Comparison of ENCODE assay signal across 8 mouse cellular contexts in the genomic region with DNA sequence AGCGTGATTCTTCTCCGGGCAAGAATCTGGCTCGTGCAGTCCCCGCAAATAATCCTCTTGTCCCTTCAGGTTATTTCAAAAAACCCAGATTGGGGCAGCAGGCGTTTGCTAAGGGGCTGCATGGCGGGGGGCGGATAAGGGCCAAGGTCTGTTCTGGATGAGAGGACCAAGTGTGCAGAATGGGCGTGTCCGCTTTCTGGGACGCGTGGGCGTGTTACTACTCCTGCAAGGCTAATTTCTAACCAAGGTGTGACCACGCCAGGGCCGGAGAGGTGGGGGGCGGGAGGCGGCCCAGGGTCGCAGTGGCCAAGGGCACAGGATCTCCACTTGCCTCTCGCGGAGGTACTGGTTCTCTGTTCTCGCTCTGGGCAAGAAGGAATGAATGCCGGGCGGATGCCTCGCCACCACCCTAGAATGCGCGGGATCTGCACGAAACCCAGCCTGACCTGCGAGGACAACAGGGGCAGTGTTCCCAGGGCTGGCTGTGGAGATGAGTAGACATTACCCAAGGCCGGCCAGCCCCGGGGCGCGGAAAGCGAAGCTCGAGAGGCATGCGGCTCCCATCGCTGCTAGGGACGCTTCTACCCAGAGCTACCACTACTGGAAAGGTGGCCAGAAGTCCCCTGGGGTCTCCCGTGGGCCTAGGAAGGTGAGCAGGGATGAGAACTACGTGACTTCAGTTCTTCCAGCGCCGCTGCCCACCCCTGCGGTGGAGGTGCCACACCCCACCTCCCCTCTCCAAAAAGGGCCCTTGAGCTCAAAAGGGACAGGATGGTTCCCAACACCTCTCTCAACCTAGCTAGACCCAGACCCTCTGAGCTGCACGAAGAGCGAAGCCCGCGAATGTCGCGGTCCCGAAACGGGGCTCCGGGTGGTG. TPM values are rescaled to one million over a fixed set of nuclear protein-coding genes. Genes with fewer than 3 reads are reported as not detected.
DNase-seq lines count a peak whose midpoint lies in the region; ATAC-seq and TF ChIP-seq lines count a peak whose summit lies in the region.

No protein-coding gene starts in this region.

- no peak for DNase-seq in kidney, postnatal 10 days
- DNase-seq in hindbrain, embryonic 11.5 days (ENCODE audit: low spot score): peak; percentile 36
- no peak for DNase-seq in natural killer cell, adult 2 months (ENCODE audit: low spot score in 2 of 2)
- no peak for DNase-seq in gastrocnemius, adult 18-20 months (ENCODE audit: low spot score)
- DNase-seq in retina, postnatal 1 day: no peak

- peak overlapping the region; percentile 63 for H3K4me3 ChIP-seq in kidney, embryonic 16.5 days (ENCODE audit: low read length)
- peak overlapping the region; percentile 45; the same call in 1 of the 2 replicates for H3K4me3 ChIP-seq in cortical plate, adult 2 months (ENCODE audit: insufficient read depth, low read length)
- H3K4me3 ChIP-seq in hindbrain, embryonic 11.5 days (ENCODE audit: low read depth, low read length): peak overlapping the region; percentile 48
- peak overlapping the region; percentile 66 for H3K4me3 ChIP-seq in midbrain, embryonic 16.5 days (ENCODE audit: low read depth, low read length)

- 0 out of 2 replicates have a peak overlapping the region, but pooled peaks have one; percentile 17 for H3K9ac ChIP-seq in kidney, embryonic 16.5 days (replicated peaks; ENCODE audit: low read length)
- no peak overlapping the region for H3K9ac ChIP-seq in hindbrain, embryonic 11.5 days (ENCODE audit: low read depth, low read length)
- H3K9ac ChIP-seq in midbrain, embryonic 16.5 days (ENCODE audit: low read depth, low read length): peak overlapping the region; percentile 24

- H3K36me3 ChIP-seq in kidney, embryonic 16.5 days (ENCODE audit: insufficient read depth, low read length): no peaks in the 10 kb centered on the region
- no peaks in the 10 kb centered on the region for H3K36me3 ChIP-seq in hindbrain, embryonic 11.5 days (ENCODE audit: control insufficient read depth, insufficient read depth, low read length)
- H3K36me3 ChIP-seq in midbrain, embryonic 16.5 days (ENCODE audit: control insufficient read depth, insufficient read depth, low read length): no peaks in the 10 kb centered on the region

- H3K27me3 ChIP-seq in kidney, embryonic 16.5 days (ENCODE audit: insufficient read depth, low read length): peaks cover 69% of the 10 kb centered on the region
- peaks cover 52% of the 10 kb centered on the region for H3K27me3 ChIP-seq in hindbrain, embryonic 11.5 days (ENCODE audit: control insufficient read depth, insufficient read depth, low read length)
- peaks cover 44% of the 10 kb centered on the region for H3K27me3 ChIP-seq in midbrain, embryonic 16.5 days (ENCODE audit: control insufficient read depth, insufficient read depth, low read depth, low read length)

- TF ChIP-seq CTCF in cortical plate, adult 2 months (IDR thresholded peaks at IDR 0.05; ENCODE audit: extremely low read depth, insufficient read depth, low read length): no peak

- no peak for TF ChIP-seq POLR2A in cortical plate, adult 2 months (IDR thresholded peaks at IDR 0.05; ENCODE audit: extremely low read depth, insufficient read depth, low read length)

- no peak for ATAC-seq in kidney, embryonic 16.5 days (ENCODE audit: low FRiP score, low TSS enrichment)
- no peak for ATAC-seq in hindbrain, embryonic 11.5 days (ENCODE audit: low FRiP score)
- ATAC-seq in midbrain, embryonic 16.5 days: no peak

- H3K4me1 ChIP-seq in kidney, embryonic 16.5 days (ENCODE audit: insufficient read depth, low read length): peaks cover 14% of the 10 kb centered on the region
- H3K4me1 ChIP-seq in cortical plate, adult 2 months (ENCODE audit: control insufficient read depth, insufficient read depth, low read length): no peaks in the 10 kb centered on the region
- peaks cover 15% of the 10 kb centered on the region for H3K4me1 ChIP-seq in hindbrain, embryonic 11.5 days (replicated peaks; ENCODE audit: control insufficient read depth, insufficient read depth, low read length)
- peaks cover 8% of the 10 kb centered on the region for H3K4me1 ChIP-seq in midbrain, embryonic 16.5 days (ENCODE audit: control insufficient read depth, insufficient read depth, low read length)

- 5% methylated on average over 50 of the region's 50 CpGs for WGBS in kidney, embryonic 16.5 days
- WGBS in hindbrain, embryonic 11.5 days: 7% methylated on average over 50 of the region's 50 CpGs
- 5% methylated on average over 50 of the region's 50 CpGs for WGBS in midbrain, embryonic 16.5 days

- no peak overlapping the region for H3K27ac ChIP-seq in kidney, embryonic 16.5 days (ENCODE audit: low read length)
- no peak overlapping the region for H3K27ac ChIP-seq in cortical plate, adult 2 months (ENCODE audit: insufficient read depth, low read length)
- H3K27ac ChIP-seq in hindbrain, embryonic 11.5 days (ENCODE audit: low read depth, low read length): no peak overlapping the region
- H3K27ac ChIP-seq in midbrain, embryonic 16.5 days (ENCODE audit: low read length): no peak overlapping the region

- H3K4me2 ChIP-seq in kidney, embryonic 16.5 days (replicated peaks; ENCODE audit: low read depth, low read length): peak overlapping the region; percentile 100
- peak overlapping the region; percentile 99 for H3K4me2 ChIP-seq in hindbrain, embryonic 11.5 days (replicated peaks; ENCODE audit: low read depth, low read length)
- peak overlapping the region; percentile 99 for H3K4me2 ChIP-seq in midbrain, embryonic 16.5 days (ENCODE audit: low read length)

- H3K9me3 ChIP-seq in kidney, embryonic 16.5 days (ENCODE audit: low read length): no peaks in the 10 kb centered on the region
- H3K9me3 ChIP-seq in hindbrain, embryonic 11.5 days (ENCODE audit: control insufficient read depth, low read length): no peaks in the 10 kb centered on the region
- no peaks in the 10 kb centered on the region for H3K9me3 ChIP-seq in midbrain, embryonic 16.5 days (replicated peaks; ENCODE audit: control insufficient read depth, low read length, poor library complexity, severe bottlenecking)

RNA-seq across cellular contexts. Expression of a gene that starts 10.3 kb away (rescaled TPM):
- 0.50 and 0.82 TPM in 2 replicates for polyA plus RNA-seq in kidney, embryonic 16.5 days (2015; fragmentation: Nextera tagmentation; extraction: Ambion mirVana)
- polyA plus RNA-seq in cortical plate, adult 2 months (2012; rRNA removed): 0.46 and 1.2 TPM in 2 replicates
- polyA plus RNA-seq in hindbrain, embryonic 11.5 days (2014; fragmentation: Nextera tagmentation; extraction: Ambion mirVana): 0.28 and 1.6 TPM in 2 replicates
- 4.7 and 7.7 TPM in 2 replicates for polyA plus RNA-seq in midbrain, embryonic 16.5 days (2015; fragmentation: Nextera tagmentation; extraction: Ambion mirVana)
- total RNA-seq in gastrocnemius, adult 18-20 months (2021): 1 to 10 TPM; 1.3 to 2.7 TPM
